Mouse (Mus musculus): ENCODE measurements around the gene Klf13. TPM values are rescaled to one million over a fixed set of nuclear protein-coding genes. Genes with fewer than 3 reads are reported as not detected.

Klf13 gene
- polyA plus RNA-seq, 1 experiment, result 20.1 TPM

- no peak overlapping the region for H3ac ChIP-seq (ENCODE audit: control insufficient read depth, insufficient read length, low read depth)
- H3K36me3 ChIP-seq (ENCODE audit: control insufficient read depth, insufficient read depth), result no peaks in the 10 kb centered on the region
- no peaks in the 10 kb centered on the region for H3K27me3 ChIP-seq (ENCODE audit: control insufficient read depth, insufficient read depth, insufficient read length)
- no peaks in the 10 kb centered on the region for H3K79me2 ChIP-seq (ENCODE audit: control insufficient read depth, insufficient read depth)
- H3K4me3 ChIP-seq (ENCODE audit: insufficient read depth, poor library complexity, severe bottlenecking), result no peak overlapping the region
- TF ChIP-seq MYOD1 (IDR thresholded peaks at IDR 0.05; ENCODE audit: control insufficient read depth, insufficient read length, low read depth) (no peak), MAX (IDR thresholded peaks at IDR 0.05) (no peak), CTCF (IDR thresholded peaks at IDR 0.05; ENCODE audit: control insufficient read depth, insufficient read depth, insufficient read length) (no peak), USF1 (IDR thresholded peaks at IDR 0.05; ENCODE audit: low read depth) (no peak), FOSL1 (IDR thresholded peaks at IDR 0.05; ENCODE audit: insufficient read depth, low read length, poor library complexity, severe bottlenecking) (no peak), MYOG (IDR thresholded peaks at IDR 0.05; ENCODE audit: control insufficient read depth, extremely low read depth, insufficient read length) (no peak), CEBPB (IDR thresholded peaks at IDR 0.05; ENCODE audit: low read depth) (no peak)
- H3K79me3 ChIP-seq (ENCODE audit: low read depth), result no peaks in the 10 kb centered on the region
Measured at GRCm38 (mm10) chr7:63955440-63955839, 16.7 kb upstream of the Klf13 start.

DNA sequence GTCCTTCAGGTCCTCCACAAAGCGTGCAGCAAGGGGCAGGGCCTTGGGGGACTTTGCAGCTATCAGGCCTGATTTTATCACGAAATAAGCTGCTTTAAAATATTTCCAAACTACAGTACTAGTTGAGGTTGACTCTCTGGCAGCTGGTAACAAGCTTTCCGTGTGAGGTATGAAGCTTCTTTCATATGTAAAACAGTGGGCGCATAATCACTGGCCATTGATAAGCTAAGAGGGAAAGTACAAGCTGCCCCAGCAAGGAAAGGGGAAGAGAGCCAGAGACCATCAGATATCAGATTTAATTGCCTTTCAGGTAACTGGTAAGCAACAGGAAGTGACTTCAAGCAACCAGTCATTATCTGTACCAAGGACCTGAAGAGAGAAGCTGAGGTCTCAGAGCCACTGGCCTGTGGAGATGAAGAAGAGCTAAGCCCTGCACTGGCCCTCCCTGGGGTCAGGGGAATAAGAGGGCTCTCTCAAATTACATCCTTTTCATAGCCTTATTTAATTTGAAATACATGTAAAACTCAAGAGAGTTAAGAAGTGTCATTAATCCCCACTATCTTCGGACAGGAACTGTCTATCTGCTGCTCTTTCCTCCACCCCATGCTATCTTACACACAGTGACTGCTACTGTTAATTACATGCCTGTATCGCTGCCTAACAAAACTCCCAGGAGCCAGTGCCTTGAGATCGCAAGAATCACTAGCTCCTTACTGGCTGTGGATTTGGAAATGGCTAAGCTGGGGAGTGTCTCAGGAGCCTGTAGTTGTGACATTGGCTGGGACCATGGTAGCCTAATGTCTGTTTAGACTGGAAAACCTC, 13.6 kb upstream of the Klf13 start:
- H3K79me3 ChIP-seq (ENCODE audit: low read depth), result no peaks in the 10 kb centered on the region
- no peaks in the 10 kb centered on the region for H3K27me3 ChIP-seq (ENCODE audit: control insufficient read depth, insufficient read depth, insufficient read length)
- H3K36me3 ChIP-seq (ENCODE audit: control insufficient read depth, insufficient read depth), result no peaks in the 10 kb centered on the region
- no peaks in the 10 kb centered on the region for H3K79me2 ChIP-seq (ENCODE audit: control insufficient read depth, insufficient read depth)
- no peak overlapping the region for H3K4me3 ChIP-seq (ENCODE audit: insufficient read depth, poor library complexity, severe bottlenecking)
- TF ChIP-seq MAX (IDR thresholded peaks at IDR 0.05) (no peak), USF1 (IDR thresholded peaks at IDR 0.05; ENCODE audit: low read depth) (no peak), MYOD1 (IDR thresholded peaks at IDR 0.05; ENCODE audit: control insufficient read depth, insufficient read length, low read depth) (no peak), FOSL1 (IDR thresholded peaks at IDR 0.05; ENCODE audit: insufficient read depth, low read length, poor library complexity, severe bottlenecking) (no peak), MYOG (IDR thresholded peaks at IDR 0.05; ENCODE audit: control insufficient read depth, extremely low read depth, insufficient read length) (no peak), CTCF (IDR thresholded peaks at IDR 0.05; ENCODE audit: control insufficient read depth, insufficient read depth, insufficient read length) (no peak), CEBPB (IDR thresholded peaks at IDR 0.05; ENCODE audit: low read depth) (no peak)
- H3ac ChIP-seq (ENCODE audit: control insufficient read depth, insufficient read length, low read depth), result no peak overlapping the region

DNA sequence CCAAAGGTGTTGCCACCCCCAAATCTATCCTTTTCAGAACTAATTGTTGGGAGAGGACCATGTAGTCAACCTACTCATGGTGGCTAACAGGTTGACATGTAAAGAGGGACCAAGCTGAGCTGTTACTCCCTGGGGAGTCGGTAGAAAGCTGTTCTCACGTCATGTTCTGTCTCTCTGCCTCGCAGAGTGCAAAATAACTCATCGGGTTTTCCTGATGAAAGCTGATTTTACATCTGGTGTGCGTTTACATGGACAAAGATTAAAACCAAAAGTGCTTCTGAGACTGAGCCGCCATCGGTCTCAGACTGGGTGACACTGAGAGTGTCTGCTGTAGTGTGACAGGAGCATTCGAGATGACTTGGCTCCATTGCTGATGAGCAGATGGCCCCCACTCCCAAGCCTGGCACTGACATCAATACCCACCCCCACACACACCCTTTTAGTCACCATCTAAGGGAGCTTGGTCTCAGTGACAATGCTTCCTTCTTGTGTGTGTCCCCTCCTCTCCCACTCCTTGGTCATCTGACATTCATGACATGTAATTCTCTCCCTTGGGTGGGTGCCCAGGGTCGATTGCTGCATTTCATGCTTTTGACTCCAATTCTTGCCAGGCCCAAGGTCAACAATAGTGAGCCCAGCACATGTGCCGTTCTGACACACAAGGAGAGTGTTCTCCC, 12.4 kb upstream of the Klf13 start:
- Histone ChIP-seq H3ac (ENCODE audit: control insufficient read depth, insufficient read length, low read depth) (no peak overlapping the region), H3K4me3 (ENCODE audit: insufficient read depth, poor library complexity, severe bottlenecking) (no peak overlapping the region), H3K79me2 (ENCODE audit: control insufficient read depth, insufficient read depth) (no peaks in the 10 kb centered on the region), H3K27me3 (ENCODE audit: control insufficient read depth, insufficient read depth, insufficient read length) (no peaks in the 10 kb centered on the region), H3K79me3 (ENCODE audit: low read depth) (no peaks in the 10 kb centered on the region), H3K36me3 (ENCODE audit: control insufficient read depth, insufficient read depth) (no peaks in the 10 kb centered on the region)
- TF ChIP-seq MYOG (IDR thresholded peaks at IDR 0.05; ENCODE audit: control insufficient read depth, extremely low read depth, insufficient read length) (no peak), CEBPB (IDR thresholded peaks at IDR 0.05; ENCODE audit: low read depth) (no peak), MYOD1 (IDR thresholded peaks at IDR 0.05; ENCODE audit: control insufficient read depth, insufficient read length, low read depth) (no peak), CTCF (IDR thresholded peaks at IDR 0.05; ENCODE audit: control insufficient read depth, insufficient read depth, insufficient read length) (no peak), USF1 (IDR thresholded peaks at IDR 0.05; ENCODE audit: low read depth) (no peak), FOSL1 (IDR thresholded peaks at IDR 0.05; ENCODE audit: insufficient read depth, low read length, poor library complexity, severe bottlenecking) (no peak), MAX (IDR thresholded peaks at IDR 0.05) (no peak)

DNA sequence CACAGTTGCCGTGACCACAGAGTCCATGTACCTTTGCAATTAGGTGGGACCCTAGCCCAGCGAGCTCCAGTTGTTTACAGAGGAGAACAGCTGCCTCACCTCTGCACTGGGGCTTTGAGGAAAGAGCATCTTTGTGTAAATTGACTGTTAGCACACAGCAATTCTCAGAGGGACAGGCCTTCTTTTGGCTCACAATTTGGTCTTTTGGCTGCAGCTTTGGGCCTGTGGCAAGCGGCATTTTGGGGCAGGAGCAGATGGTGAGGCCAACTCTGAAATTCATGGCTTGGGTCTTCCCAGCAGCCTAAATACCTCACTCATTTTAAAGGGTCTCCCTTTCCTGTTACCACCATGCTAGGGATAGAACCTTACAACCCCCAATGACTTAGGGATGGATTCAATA, 10.5 kb upstream of the Klf13 start:
- Histone ChIP-seq H3K79me3 (ENCODE audit: low read depth) (no peaks in the 10 kb centered on the region), H3K79me2 (ENCODE audit: control insufficient read depth, insufficient read depth) (no peaks in the 10 kb centered on the region), H3K36me3 (ENCODE audit: control insufficient read depth, insufficient read depth) (no peaks in the 10 kb centered on the region)

GRCm38 (mm10) chr7:63947514-63948487, 9.1 kb upstream of the Klf13 start:
- no peak for TF ChIP-seq MYOG (IDR thresholded peaks at IDR 0.05; ENCODE audit: control insufficient read depth, extremely low read depth, insufficient read length)
- TF ChIP-seq CEBPB (IDR thresholded peaks at IDR 0.05; ENCODE audit: low read depth), result no peak
- no peak for TF ChIP-seq USF1 (IDR thresholded peaks at IDR 0.05; ENCODE audit: low read depth)
- TF ChIP-seq CTCF (IDR thresholded peaks at IDR 0.05; ENCODE audit: control insufficient read depth, insufficient read depth, insufficient read length), result no peak
- no peak for TF ChIP-seq MYOD1 (IDR thresholded peaks at IDR 0.05; ENCODE audit: control insufficient read depth, insufficient read length, low read depth)
- no peak for TF ChIP-seq FOSL1 (IDR thresholded peaks at IDR 0.05; ENCODE audit: insufficient read depth, low read length, poor library complexity, severe bottlenecking)
- no peak for TF ChIP-seq MAX (IDR thresholded peaks at IDR 0.05)
- Histone ChIP-seq H3ac (ENCODE audit: control insufficient read depth, insufficient read length, low read depth) (no peak overlapping the region), H3K79me2 (ENCODE audit: control insufficient read depth, insufficient read depth) (no peaks in the 10 kb centered on the region), H3K27me3 (ENCODE audit: control insufficient read depth, insufficient read depth, insufficient read length) (no peaks in the 10 kb centered on the region), H3K36me3 (ENCODE audit: control insufficient read depth, insufficient read depth) (no peaks in the 10 kb centered on the region), H3K79me3 (ENCODE audit: low read depth) (no peaks in the 10 kb centered on the region), H3K4me3 (ENCODE audit: insufficient read depth, poor library complexity, severe bottlenecking) (no peak overlapping the region)

More for the DNA sequence above, 10.5 kb upstream of the Klf13 start:
- no peak overlapping the region for H3ac ChIP-seq (ENCODE audit: control insufficient read depth, insufficient read length, low read depth)
- TF ChIP-seq CEBPB (IDR thresholded peaks at IDR 0.05; ENCODE audit: low read depth), result no peak
- TF ChIP-seq FOSL1 (IDR thresholded peaks at IDR 0.05; ENCODE audit: insufficient read depth, low read length, poor library complexity, severe bottlenecking), result no peak
- TF ChIP-seq USF1 (IDR thresholded peaks at IDR 0.05; ENCODE audit: low read depth), result no peak
- no peak for TF ChIP-seq MYOD1 (IDR thresholded peaks at IDR 0.05; ENCODE audit: control insufficient read depth, insufficient read length, low read depth)
- TF ChIP-seq CTCF (IDR thresholded peaks at IDR 0.05; ENCODE audit: control insufficient read depth, insufficient read depth, insufficient read length), result no peak
- no peak for TF ChIP-seq MAX (IDR thresholded peaks at IDR 0.05)
- no peak for TF ChIP-seq MYOG (IDR thresholded peaks at IDR 0.05; ENCODE audit: control insufficient read depth, extremely low read depth, insufficient read length)
- no peak overlapping the region for H3K4me3 ChIP-seq (ENCODE audit: insufficient read depth, poor library complexity, severe bottlenecking)
- no peaks in the 10 kb centered on the region for H3K27me3 ChIP-seq (ENCODE audit: control insufficient read depth, insufficient read depth, insufficient read length)
